Mouse (Mus musculus) layer of hippocampus, adult 2 months (tissue): ENCODE measurements around the gene Wdr59. TPM values are rescaled to one million over a fixed set of nuclear protein-coding genes. Genes with fewer than 3 reads are reported as not detected.
"Not testable (repeated sequence)": the region's sequence is repeated elsewhere in the genome, so short reads cannot be mapped to it uniquely, and the experiment has no call there.

Experiments used
- DNase-seq, 2 experiments: peaks; one replicate each; pipeline ENCODE4 v3.0.0; 2022; ENCODE audit warnings: low spot score in 2 of 2
- H3K27ac ChIP-seq: fragments of 200-600 bp; 2 replicates; pipeline ENCODE4 v1.8.1; 2022
- H3K4me3 ChIP-seq: fragments of 200-600 bp; 2 replicates; pipeline ENCODE4 v1.8.1; 2022; ENCODE audit warnings: mild to moderate bottlenecking
- CTCF ChIP-seq: fragments of 200-600 bp; conservative IDR thresholded peaks from 2 replicates; pipeline ENCODE4 v1.8.1; 2022; ENCODE audit warnings: antibody characterized with exemption, mild to moderate bottlenecking, moderate library complexity
- total RNA-seq, 2 experiments: library from RNA; stranded (reverse); gene quantifications; 2 replicates each; pipeline ENCODE4 v1.2.3; 2021

Gene Wdr59
- total RNA-seq, 2 experiments from 2014 or later = 24.1 to 24.2 TPM

GRCm38 (mm10) chr8:111508566-111508965, 13.3 kb downstream of the Wdr59 start:
- Histone ChIP-seq H3K27ac (no peak overlapping the region), H3K4me3 (no peak overlapping the region)
- no peak for DNase-seq
- TF ChIP-seq CTCF = no peak

- no peak overlapping the region for H3K27ac ChIP-seq
- TF ChIP-seq CTCF = no peak
- DNase-seq = no peak
- no peak overlapping the region for H3K4me3 ChIP-seq
These were observed 20.0 kb downstream of the Wdr59 start for GRCm38 (mm10) chr8:111501724-111502464.

GRCm38 (mm10) chr8:111498249-111498648, 23.6 kb downstream of the Wdr59 start:
- DNase-seq, H3K4me3 ChIP-seq, H3K27ac ChIP-seq: not testable (repeated sequence)

- no peak for DNase-seq
- Histone ChIP-seq H3K27ac (no peak overlapping the region), H3K4me3 (no peak overlapping the region)
- no peak for TF ChIP-seq CTCF
These were observed 25.6 kb downstream of the Wdr59 start for GRCm38 (mm10) chr8:111496326-111496725.

GRCm38 (mm10) chr8:111493176-111493575, 28.7 kb downstream of the Wdr59 start:
- DNase-seq = no peak
- no peak for TF ChIP-seq CTCF
- H3K4me3 ChIP-seq = no peak overlapping the region
- H3K27ac ChIP-seq = no peak overlapping the region

- H3K27ac ChIP-seq = no peak overlapping the region
- no peak for TF ChIP-seq CTCF
These were observed 29.4 kb downstream of the Wdr59 start for GRCm38 (mm10) chr8:111492508-111492907.

GRCm38 (mm10) chr8:111491191-111491590, 30.7 kb downstream of the Wdr59 start:
- no peak overlapping the region for H3K4me3 ChIP-seq
- DNase-seq = no peak
- peak overlapping the region; percentile 32 for H3K27ac ChIP-seq
- TF ChIP-seq CTCF = no peak

More at GRCm38 (mm10) chr8:111492508-111492907, 29.4 kb downstream of the Wdr59 start:
- no peak for DNase-seq
- no peak overlapping the region for H3K4me3 ChIP-seq

- H3K27ac ChIP-seq = peak overlapping the region; percentile 32
- DNase-seq = no peak
- no peak for TF ChIP-seq CTCF
- no peak overlapping the region for H3K4me3 ChIP-seq
These were observed 31.8 kb downstream of the Wdr59 start for GRCm38 (mm10) chr8:111490034-111490591.

- no peak for TF ChIP-seq CTCF
- Histone ChIP-seq H3K4me3 (no peak overlapping the region), H3K27ac (no peak overlapping the region)
- no peak for DNase-seq
These were observed 41.2 kb downstream of the Wdr59 start for GRCm38 (mm10) chr8:111480691-111481090.

GRCm38 (mm10) chr8:111477761-111478465, 44.0 kb downstream of the Wdr59 start:
- no peak for DNase-seq
- Histone ChIP-seq H3K27ac (no peak overlapping the region), H3K4me3 (no peak overlapping the region)
- TF ChIP-seq CTCF = no peak; the same call in none of the 2 replicates

GRCm38 (mm10) chr8:111471526-111472081, 50.3 kb downstream of the Wdr59 start:
- Histone ChIP-seq H3K4me3 (no peak overlapping the region), H3K27ac (no peak overlapping the region)
- TF ChIP-seq CTCF = no peak
- no peak for DNase-seq

- no peak overlapping the region for H3K4me3 ChIP-seq
- DNase-seq = no peak
- no peak for TF ChIP-seq CTCF
- H3K27ac ChIP-seq = peak overlapping the region; percentile 28; the same call in 1 of the 2 replicates
These were observed 52.9 kb downstream of the Wdr59 start for GRCm38 (mm10) chr8:111469013-111469412.

- DNase-seq = no peak
- Histone ChIP-seq H3K27ac (no peak overlapping the region), H3K4me3 (no peak overlapping the region)
- peak; percentile 63 for TF ChIP-seq CTCF
These were observed 56.6 kb downstream of the Wdr59 start for GRCm38 (mm10) chr8:111465341-111465740.

- no peak for TF ChIP-seq CTCF
- DNase-seq = no peak
These were observed 57.4 kb downstream of the Wdr59 start for GRCm38 (mm10) chr8:111464526-111464925.

More at GRCm38 (mm10) chr8:111464526-111464925, 57.4 kb downstream of the Wdr59 start:
- no peak overlapping the region for H3K4me3 ChIP-seq
- no peak overlapping the region for H3K27ac ChIP-seq
